ENCODE assay signal across 8 mouse cellular contexts in genomic region chr6:125348721-125349574, GRCm38 (mm10). TPM values are rescaled to one million over a fixed set of nuclear protein-coding genes. Genes with fewer than 3 reads are reported as not detected.
DNase-seq lines count a peak whose midpoint lies in the region; ATAC-seq and TF ChIP-seq lines count a peak whose summit lies in the region.

Tnfrsf1a (plus strand) TSS chr6:125349362.

- no peaks in the 10 kb centered on the region for H3K36me3 ChIP-seq in lung, embryonic 16.5 days (ENCODE audit: control insufficient read depth, insufficient read depth, low read length)
- H3K36me3 ChIP-seq in intestine, postnatal 0 days (ENCODE audit: control insufficient read depth, insufficient read depth): peaks cover 13% of the 10 kb centered on the region; the same call in 1 of the 2 replicates
- H3K36me3 ChIP-seq in midbrain, embryonic 14.5 days (ENCODE audit: control insufficient read depth, insufficient read depth, low read length): no peaks in the 10 kb centered on the region

- H3K9me3 ChIP-seq in lung, embryonic 16.5 days (ENCODE audit: control insufficient read depth, low read length): no peaks in the 10 kb centered on the region
- H3K9me3 ChIP-seq in intestine, postnatal 0 days (ENCODE audit: control insufficient read depth): no peaks in the 10 kb centered on the region
- H3K9me3 ChIP-seq in midbrain, embryonic 14.5 days (ENCODE audit: control insufficient read depth, low read length): no peaks in the 10 kb centered on the region

- peak within 1 kb of the TSS; percentile 85 for H3K4me2 ChIP-seq in lung, embryonic 16.5 days (ENCODE audit: low read depth, low read length)
- H3K4me2 ChIP-seq in intestine, postnatal 0 days (replicated peaks; ENCODE audit: low read depth): peak within 1 kb of the TSS; percentile 81
- H3K4me2 ChIP-seq in midbrain, embryonic 14.5 days (ENCODE audit: low read length): peak within 1 kb of the TSS; percentile 62

- peaks cover 54% of the 10 kb centered on the region for H3K4me1 ChIP-seq in lung, embryonic 16.5 days (replicated peaks; ENCODE audit: control insufficient read depth, insufficient read depth, low read length)
- peaks cover 23% of the 10 kb centered on the region for H3K4me1 ChIP-seq in intestine, postnatal 0 days (replicated peaks; ENCODE audit: control insufficient read depth, insufficient read depth, low read length)
- peaks cover 13% of the 10 kb centered on the region; the same call in 1 of the 2 replicates for H3K4me1 ChIP-seq in midbrain, embryonic 14.5 days (ENCODE audit: control insufficient read depth, insufficient read depth, low read length)

- H3K9ac ChIP-seq in lung, embryonic 16.5 days (ENCODE audit: low read length): peak within 1 kb of the TSS; percentile 80
- peak within 1 kb of the TSS; percentile 84 for H3K9ac ChIP-seq in intestine, postnatal 0 days (ENCODE audit: low read depth, low read length)
- H3K9ac ChIP-seq in midbrain, embryonic 14.5 days (replicated peaks; ENCODE audit: low read length): peak within 1 kb of the TSS; percentile 37; the same call in 1 of the 2 replicates

- no peak for DNase-seq in lung, postnatal 36 days
- DNase-seq in midbrain, embryonic 14.5 days: no peak
- DNase-seq in right cerebral cortex, postnatal 14 days: no peak
- no peak for DNase-seq in retina, embryonic 14.5 days (ENCODE audit: low spot score)

- peak; percentile 55 for ATAC-seq in lung, embryonic 16.5 days (ENCODE audit: low read depth)
- peak; percentile 22 for ATAC-seq in common myeloid progenitor, adult 5-6 weeks (replicated peaks; ENCODE audit: low read depth, poor library complexity, severe bottlenecking)
- ATAC-seq in granulocyte monocyte progenitor cell, adult 5-6 weeks (replicated peaks; ENCODE audit: poor library complexity, severe bottlenecking): peak; percentile 8; the same call in 1 of the 2 replicates
- ATAC-seq in intestine, postnatal 0 days: no peak
- no peak; the same call in 1 of the 2 replicates for ATAC-seq in midbrain, embryonic 14.5 days (ENCODE audit: low FRiP score, low TSS enrichment)

- peak within 1 kb of the TSS; percentile 79 for H3K4me3 ChIP-seq in lung, embryonic 16.5 days (ENCODE audit: low read length)
- H3K4me3 ChIP-seq in intestine, postnatal 0 days (ENCODE audit: low read depth, low read length): peak within 1 kb of the TSS; percentile 81
- H3K4me3 ChIP-seq in midbrain, embryonic 14.5 days (replicated peaks; ENCODE audit: low read depth, low read length): peak within 1 kb of the TSS; percentile 35

- no peaks in the 10 kb centered on the region for H3K27me3 ChIP-seq in lung, embryonic 16.5 days (ENCODE audit: control insufficient read depth, insufficient read depth, low read depth, low read length)
- H3K27me3 ChIP-seq in intestine, postnatal 0 days (replicated peaks; ENCODE audit: control insufficient read depth, insufficient read depth, low read length): no peaks in the 10 kb centered on the region
- H3K27me3 ChIP-seq in midbrain, embryonic 14.5 days (ENCODE audit: control insufficient read depth, insufficient read depth, low read length): 0 out of 2 replicates have a peak, but pooled peaks cover 6% of the 10 kb centered on the region

- TF ChIP-seq CTCF in intestine, postnatal 0 days (IDR thresholded peaks at IDR 0.05; ENCODE audit: low read depth): no peak

- 8% methylated on average over 22 of the region's 22 CpGs for WGBS in lung, embryonic 16.5 days
- 8% methylated on average over 22 of the region's 22 CpGs for WGBS in intestine, postnatal 0 days
- 6% methylated on average over 22 of the region's 22 CpGs for whole genome bisulfite sequencing in midbrain, embryonic 14.5 days

- H3K27ac ChIP-seq in lung, embryonic 16.5 days (ENCODE audit: low read length): peak within 1 kb of the TSS; percentile 96
- peak within 1 kb of the TSS; percentile 89 for H3K27ac ChIP-seq in intestine, postnatal 0 days (ENCODE audit: low read depth, low read length)
- H3K27ac ChIP-seq in midbrain, embryonic 14.5 days (replicated peaks; ENCODE audit: low read depth, low read length): no peak within 1 kb of the TSS

RNA-seq across cellular contexts. Expression of gene Tnfrsf1a, which starts in this region (rescaled TPM):
- 115 and 117 TPM in 2 replicates for polyA plus RNA-seq in lung, embryonic 16.5 days (2015; fragmentation: Nextera tagmentation; extraction: Ambion mirVana)
- total RNA-seq in common myeloid progenitor, adult 5-6 weeks (2017): 28.3 and 33.1 TPM in 2 replicates
- total RNA-seq in granulocyte monocyte progenitor cell, adult 5-6 weeks (2014; fragmentation: Nextera tagmentation): 89.1 and 104 TPM in 2 replicates
- 54.4 and 88.8 TPM in 2 replicates for total RNA-seq in granulocyte monocyte progenitor cell, adult 5-6 weeks (2017)
- polyA plus RNA-seq in intestine, postnatal 0 days (2015; fragmentation: Nextera tagmentation; extraction: Ambion mirVana): 108 and 109 TPM in 2 replicates
- 6.8 and 13.4 TPM in 2 replicates for polyA plus RNA-seq in midbrain, embryonic 14.5 days (2014; fragmentation: Nextera tagmentation; extraction: Ambion mirVana)

Comparison
In these comparisons a context has a peak if more than half of its experiments do, and no peak if none do; other contexts are left out.
1. ATAC-seq: peak in lung, embryonic 16.5 days (single experiment), common myeloid progenitor, adult 5-6 weeks (single experiment) and granulocyte monocyte progenitor cell, adult 5-6 weeks (single experiment); none in intestine, postnatal 0 days (single experiment) and midbrain, embryonic 14.5 days (single experiment).
2. Peak in every context shown above with its lines, with median percentiles within 50 percentile points of each other: H3K4me2 ChIP-seq, H3K4me3 ChIP-seq and H3K9ac ChIP-seq.